ENCODE assay signal across 20 mouse cellular contexts in the genomic region with DNA sequence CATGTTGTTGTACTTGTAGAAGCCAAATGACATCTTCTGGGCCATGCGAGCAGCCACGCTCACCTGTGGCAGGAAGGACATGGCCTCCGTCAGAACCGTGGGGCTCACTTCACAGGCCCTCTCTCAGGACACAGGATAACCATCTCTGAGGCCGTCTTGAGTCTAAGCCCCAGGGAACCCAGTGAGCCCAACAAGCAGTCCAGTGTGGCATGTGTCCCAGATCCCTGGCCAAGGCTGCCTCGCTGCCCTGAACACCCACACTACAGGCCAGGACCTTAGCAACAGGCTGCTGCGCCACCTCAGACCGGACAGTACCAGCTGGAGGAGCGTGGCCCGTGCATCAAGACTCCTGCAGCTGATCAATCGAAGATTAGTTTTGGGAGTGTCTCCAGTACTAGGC. TPM values are rescaled to one million over a fixed set of nuclear protein-coding genes. Genes with fewer than 3 reads are reported as not detected.
DNase-seq lines count a peak whose midpoint lies in the region; ATAC-seq and TF ChIP-seq lines count a peak whose summit lies in the region.
"Had no signal": no experiment of that assay in that cellular context is flagged by ENCODE, and none has a peak within 500 bp of the region (broad histone marks: within the 10 kb centered on the region; RNA-seq: fewer than 3 reads in every experiment).

No protein-coding gene starts in this region.

- POLR2A ChIA-PET in Patski (lab: Charles Lee): no interaction called here

- no peaks in the 10 kb centered on the region for H3K27me3 ChIP-seq in Patski
- H3K27me3 ChIP-seq: embryonic facial prominence, embryonic 13.5 days; embryonic facial prominence, embryonic 15.5 days; forebrain, embryonic 12.5 days had no signal

- CTCF ChIA-PET in Patski (lab: Charles Lee): interaction anchor here (1.2 kb wide), 1 partner anchor 117 kb away, joined by 3 read pairs; no protein-coding TSS in a partner anchor

- peak; percentile 63 for ATAC-seq in Patski
- ATAC-seq: activated CD4-positive, CD25-positive, alpha-beta regulatory T cell, adult 4 months; forebrain, embryonic 14.5 days; forebrain, embryonic 16.5 days had no signal

- DNase-seq in adrenal gland, postnatal 14 days: peak; percentile 32
- DNase-seq in adrenal gland, adult 2 months: no peak
- peak; percentile 91 for DNase-seq in heart, adult 11 months
- DNase-seq in heart, adult 9 months (ENCODE audit: low spot score in 2 of 2): no peak
- DNase-seq in Patski (ENCODE audit: low read depth, low spot score) (no peak), adipocyte (ENCODE audit: low spot score) (no peak)
- DNase-seq: adrenal gland, adult 8-10 months; adrenal gland, postnatal 36 days; cerebellum, adult 11 months; cerebellum, adult 18-20 months; cerebellum, adult 8-10 months; cerebellum, adult 9-11 months; cerebellum, postnatal 36 days; embryo, embryonic 11 days had no signal

- no peak for TF ChIP-seq CTCF in Patski (IDR thresholded peaks at IDR 0.05)

- in situ Hi-C loops in Patski (cut with MboI; ENCODE audit: low pct_unique_long_range_greater_than_20kb): no loop called here

RNA-seq across cellular contexts. Expression of a gene that starts 30.0 kb away (rescaled TPM):
- 30.9 and 33.1 TPM in 2 replicates for total RNA-seq in adrenal gland, postnatal 14 days (2021)
- 10 to 100 TPM; 31.8 to 44.1 TPM for total RNA-seq in adrenal gland, adult 2 months (2021)
- polyA plus RNA-seq in adrenal gland, adult 2 months (2012; rRNA removed): 6.0 and 6.6 TPM in 2 replicates
- polyA plus RNA-seq in Patski (2021): 41.5 TPM

RNA-seq across cellular contexts. Expression of a gene that starts 33.4 kb away (rescaled TPM):
- total RNA-seq in adrenal gland, postnatal 14 days (2021): 0.30 TPM in 2 replicates
- total RNA-seq in adrenal gland, adult 2 months (2021): under 1 TPM; 0.14 to 0.17 TPM
- polyA plus RNA-seq in adrenal gland, adult 2 months (2012; rRNA removed): 0.10 and 0.15 TPM in 2 replicates
- 0.18 TPM for polyA plus RNA-seq in Patski (2021)

RNA-seq across cellular contexts. Expression of a gene that starts 35.1 kb away (rescaled TPM):
- 24.9 and 32.2 TPM in 2 replicates for total RNA-seq in adrenal gland, postnatal 14 days (2021)
- total RNA-seq in adrenal gland, adult 2 months (2021): 10 to 100 TPM; 24.1 to 41.5 TPM
- polyA plus RNA-seq in adrenal gland, adult 2 months (2012; rRNA removed): 17.7 and 18.2 TPM in 2 replicates
- 85.7 TPM for polyA plus RNA-seq in Patski (2021)

Comparison
In these comparisons a context has a peak if more than half of its experiments do, and no peak if none do; other contexts are left out.
1. DNase-seq: peak in adrenal gland, postnatal 14 days (single experiment) and heart, adult 11 months (single experiment); none in adrenal gland, adult 2 months (single experiment), heart, adult 9 months (0 of 2), Patski (single experiment) and adipocyte (single experiment).